Mouse (Mus musculus) midbrain, embryonic 16.5 days (tissue): ENCODE results near the gene Vmn1r231. TPM values are rescaled to one million over a fixed set of nuclear protein-coding genes. Genes with fewer than 3 reads are reported as not detected.

Experiments
- polyA plus RNA-seq: library from polyadenylated mRNA; unstranded; fragments of >200 nt; fragmentation: Nextera tagmentation; extraction: Ambion mirVana; gene quantifications from 2 replicates; pipeline ENCODE4 v1.2.1, GENCODE M21; 2015

The Vmn1r231 gene
- polyA plus RNA-seq, 1 experiment from 2014 or later = not detected

Other genes starting within 250 kb of the Vmn1r231 start
- not detected in 2 replicates for gene Vmn1r226, start 222.2 kb downstream of the Vmn1r231 start, polyA plus RNA-seq
- not detected in 2 replicates for gene Vmn1r227, start 175.2 kb downstream of the Vmn1r231 start, polyA plus RNA-seq
- not detected in 2 replicates for gene Vmn1r228, start 118.9 kb downstream of the Vmn1r231 start, polyA plus RNA-seq
- 0.01 TPM in 1 of 2 replicates, not detected in the other for gene Vmn1r229, start 93.5 kb downstream of the Vmn1r231 start, polyA plus RNA-seq
- gene Vmn1r230, start 64.6 kb downstream of the Vmn1r231 start, polyA plus RNA-seq = not detected in 2 replicates
- gene Vmn1r232, start 14.6 kb upstream of the Vmn1r231 start, polyA plus RNA-seq = not detected in 2 replicates
- 746 and 783 TPM in 2 replicates for gene Ppp2r1a, start 40.2 kb upstream of the Vmn1r231 start, polyA plus RNA-seq
- not detected in 2 replicates for gene Vmn1r233, start 91.4 kb upstream of the Vmn1r231 start, polyA plus RNA-seq
- gene Zfp160, start 103.8 kb upstream of the Vmn1r231 start, polyA plus RNA-seq = 17.1 and 18.8 TPM in 2 replicates